Mouse (Mus musculus) embryonic fibroblast, embryonic 13.5 days (primary cell): ENCODE measurements around the gene Peg10.

Source experiments
- CTCF ChIP-seq: IDR thresholded peaks from 2 replicates; pipeline ENCODE4 v1.5.1; 2011; ENCODE audit warnings: mild to moderate bottlenecking, control low read depth, low read length, moderate library complexity, borderline replicate concordance; ENCODE audit not compliant: insufficient read depth
- POLR2A ChIP-seq: IDR thresholded peaks from 2 replicates; pipeline ENCODE4 v1.6.1; 2011; ENCODE audit warnings: low read depth, mild to moderate bottlenecking, control low read depth, low read length, moderate library complexity

DNA sequence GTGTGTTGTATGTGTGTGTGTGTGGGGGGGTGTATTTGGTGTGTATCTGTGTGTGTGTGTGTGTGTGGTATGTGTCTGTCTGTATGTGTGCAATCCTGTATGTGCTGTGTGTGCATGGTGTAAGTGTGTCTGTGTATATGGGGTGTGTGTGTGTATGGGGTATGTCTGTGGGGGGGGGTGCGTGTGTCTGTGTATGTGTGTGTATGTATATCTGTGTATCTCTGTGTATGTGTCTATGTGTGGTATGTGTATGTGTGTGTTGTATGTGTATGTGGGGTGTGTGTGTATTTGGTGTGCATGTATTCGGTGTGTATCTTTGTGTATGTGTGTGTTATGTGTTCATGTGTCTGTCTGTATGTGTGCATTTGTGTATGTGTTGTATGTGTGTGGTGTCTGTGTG lies 30.9 kb upstream of the Peg10 start:
- TF ChIP-seq CTCF (no peak), POLR2A (no peak)
